Mouse (Mus musculus): ENCODE measurements around the gene Ube2cbp. TPM values are rescaled to one million over a fixed set of nuclear protein-coding genes. Genes with fewer than 3 reads are reported as not detected.

The Ube2cbp gene
- polyA plus RNA-seq, 1 experiment from 2014 or later, result 4.1 TPM

- WGBS, result 71% methylated on average over 5 of the region's 5 CpGs
- no peak for ATAC-seq (replicated peaks; ENCODE audit: extremely low read depth, insufficient read depth, low FRiP score)
Observed at GRCm38 (mm10) chr9:86476763-86477162, 12.0 kb upstream of the Ube2cbp start.

GRCm38 (mm10) chr9:86475956-86476355 is 11.2 kb upstream of the Ube2cbp start:
- Histone ChIP-seq H3K4me3 (ENCODE audit: low read length) (no peak overlapping the region), H3K9ac (ENCODE audit: low read length) (no peak overlapping the region), H3K4me1 (ENCODE audit: control insufficient read depth, insufficient read depth, low read length) (peaks cover 9% of the 10 kb centered on the region), H3K9me3 (replicated peaks; ENCODE audit: control insufficient read depth, low read length) (no peaks in the 10 kb centered on the region), H3K36me3 (ENCODE audit: control insufficient read depth, insufficient read depth) (no peaks in the 10 kb centered on the region), H3K4me2 (ENCODE audit: low read depth, low read length) (no peak overlapping the region), H3K27ac (ENCODE audit: low read length) (no peak overlapping the region), H3K27me3 (ENCODE audit: control insufficient read depth, insufficient read depth, low read length) (no peaks in the 10 kb centered on the region)
- ATAC-seq (replicated peaks; ENCODE audit: extremely low read depth, insufficient read depth, low FRiP score), result no peak
- WGBS, result 89% methylated on average over 4 of the region's 4 CpGs

More at GRCm38 (mm10) chr9:86476763-86477162, 12.0 kb upstream of the Ube2cbp start:
- Histone ChIP-seq H3K36me3 (ENCODE audit: control insufficient read depth, insufficient read depth) (no peaks in the 10 kb centered on the region), H3K9me3 (replicated peaks; ENCODE audit: control insufficient read depth, low read length) (no peaks in the 10 kb centered on the region), H3K4me3 (ENCODE audit: low read length) (no peak overlapping the region), H3K4me2 (ENCODE audit: low read depth, low read length) (no peak overlapping the region), H3K4me1 (ENCODE audit: control insufficient read depth, insufficient read depth, low read length) (peaks cover 9% of the 10 kb centered on the region), H3K27me3 (ENCODE audit: control insufficient read depth, insufficient read depth, low read length) (no peaks in the 10 kb centered on the region), H3K9ac (ENCODE audit: low read length) (no peak overlapping the region), H3K27ac (ENCODE audit: low read length) (no peak overlapping the region)

GRCm38 (mm10) chr9:86466990-86467870 is 2.5 kb upstream of the Ube2cbp start, which contains the start of gene Dop1a:
Dop1a (plus strand) TSS chr9:86467154.
- Histone ChIP-seq H3K9me3 (replicated peaks; ENCODE audit: control insufficient read depth, low read length) (no peaks in the 10 kb centered on the region), H3K4me1 (ENCODE audit: control insufficient read depth, insufficient read depth, low read length) (peaks cover 7% of the 10 kb centered on the region), H3K4me3 (ENCODE audit: low read length) (peak within 1 kb of the TSS; percentile 89), H3K4me2 (ENCODE audit: low read depth, low read length) (peak within 1 kb of the TSS; percentile 63), H3K9ac (ENCODE audit: low read length) (peak within 1 kb of the TSS; percentile 93), H3K27ac (ENCODE audit: low read length) (peak within 1 kb of the TSS; percentile 66), H3K36me3 (ENCODE audit: control insufficient read depth, insufficient read depth) (no peaks in the 10 kb centered on the region), H3K27me3 (ENCODE audit: control insufficient read depth, insufficient read depth, low read length) (0 out of 2 replicates have a peak, but pooled peaks cover 3% of the 10 kb centered on the region)
- ATAC-seq (replicated peaks; ENCODE audit: extremely low read depth, insufficient read depth, low FRiP score), result peak; percentile 92
- WGBS, result under 1% methylated on average over 93 of the region's 93 CpGs

GRCm38 (mm10) chr9:86453626-86454025 is 11.1 kb downstream of the Ube2cbp start:
- H3K4me2 ChIP-seq (ENCODE audit: low read depth, low read length), result no peak overlapping the region
- H3K36me3 ChIP-seq (ENCODE audit: control insufficient read depth, insufficient read depth), result no peaks in the 10 kb centered on the region
- ATAC-seq (replicated peaks; ENCODE audit: extremely low read depth, insufficient read depth, low FRiP score), result no peak
- H3K9me3 ChIP-seq (replicated peaks; ENCODE audit: control insufficient read depth, low read length), result no peaks in the 10 kb centered on the region
- H3K9ac ChIP-seq (ENCODE audit: low read length), result no peak overlapping the region
- no peak overlapping the region for H3K27ac ChIP-seq (ENCODE audit: low read length)
- 73% methylated on average over 3 of the region's 3 CpGs for WGBS
- no peak overlapping the region for H3K4me3 ChIP-seq (ENCODE audit: low read length)
- H3K4me1 ChIP-seq (ENCODE audit: control insufficient read depth, insufficient read depth, low read length), result no peaks in the 10 kb centered on the region
- H3K27me3 ChIP-seq (ENCODE audit: control insufficient read depth, insufficient read depth, low read length), result no peaks in the 10 kb centered on the region

DNA sequence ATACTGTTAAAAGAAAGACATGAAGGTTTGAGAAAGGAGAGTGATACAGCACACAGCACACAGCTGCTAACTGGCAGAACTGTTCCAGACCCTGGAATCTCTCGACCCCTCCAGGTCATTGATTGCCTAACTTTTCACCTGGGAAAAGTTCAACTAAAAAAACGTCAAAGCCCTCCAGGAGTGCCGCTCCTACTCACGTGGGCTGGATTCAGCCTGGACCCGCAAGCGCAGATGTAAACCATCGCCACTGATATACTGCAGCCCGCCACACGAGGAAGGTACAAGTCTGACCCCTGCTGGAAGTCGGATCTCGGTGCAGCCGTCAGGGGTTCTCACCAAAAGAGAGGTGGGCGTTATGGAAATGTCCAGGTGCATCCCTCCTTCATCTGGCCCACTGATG is 13.1 kb downstream of the Ube2cbp start:
- no peak overlapping the region for H3K9ac ChIP-seq (ENCODE audit: low read length)
- under 1% methylated on average over 13 of the region's 13 CpGs for WGBS

GRCm38 (mm10) chr9:86451094-86451493 is 13.7 kb downstream of the Ube2cbp start:
- no peak for ATAC-seq (replicated peaks; ENCODE audit: extremely low read depth, insufficient read depth, low FRiP score)
- no peaks in the 10 kb centered on the region for H3K4me1 ChIP-seq (ENCODE audit: control insufficient read depth, insufficient read depth, low read length)
- 60% methylated on average over 6 of the region's 6 CpGs for WGBS
- H3K4me2 ChIP-seq (ENCODE audit: low read depth, low read length), result no peak overlapping the region
- no peaks in the 10 kb centered on the region for H3K27me3 ChIP-seq (ENCODE audit: control insufficient read depth, insufficient read depth, low read length)
- no peaks in the 10 kb centered on the region for H3K9me3 ChIP-seq (replicated peaks; ENCODE audit: control insufficient read depth, low read length)
- H3K36me3 ChIP-seq (ENCODE audit: control insufficient read depth, insufficient read depth), result no peaks in the 10 kb centered on the region
- H3K9ac ChIP-seq (ENCODE audit: low read length), result no peak overlapping the region
- H3K27ac ChIP-seq (ENCODE audit: low read length), result no peak overlapping the region
- no peak overlapping the region for H3K4me3 ChIP-seq (ENCODE audit: low read length)

More for the DNA sequence above, 13.1 kb downstream of the Ube2cbp start:
- Histone ChIP-seq H3K4me2 (ENCODE audit: low read depth, low read length) (peak overlapping the region; percentile 65), H3K4me3 (ENCODE audit: low read length) (peak overlapping the region; percentile 31; the same call in 1 of the 2 replicates), H3K27ac (ENCODE audit: low read length) (no peak overlapping the region), H3K9me3 (replicated peaks; ENCODE audit: control insufficient read depth, low read length) (no peaks in the 10 kb centered on the region), H3K4me1 (ENCODE audit: control insufficient read depth, insufficient read depth, low read length) (no peaks in the 10 kb centered on the region), H3K27me3 (ENCODE audit: control insufficient read depth, insufficient read depth, low read length) (no peaks in the 10 kb centered on the region), H3K36me3 (ENCODE audit: control insufficient read depth, insufficient read depth) (no peaks in the 10 kb centered on the region)
- peak; percentile 60; the same call in 1 of the 2 replicates for ATAC-seq (replicated peaks; ENCODE audit: extremely low read depth, insufficient read depth, low FRiP score)

DNA sequence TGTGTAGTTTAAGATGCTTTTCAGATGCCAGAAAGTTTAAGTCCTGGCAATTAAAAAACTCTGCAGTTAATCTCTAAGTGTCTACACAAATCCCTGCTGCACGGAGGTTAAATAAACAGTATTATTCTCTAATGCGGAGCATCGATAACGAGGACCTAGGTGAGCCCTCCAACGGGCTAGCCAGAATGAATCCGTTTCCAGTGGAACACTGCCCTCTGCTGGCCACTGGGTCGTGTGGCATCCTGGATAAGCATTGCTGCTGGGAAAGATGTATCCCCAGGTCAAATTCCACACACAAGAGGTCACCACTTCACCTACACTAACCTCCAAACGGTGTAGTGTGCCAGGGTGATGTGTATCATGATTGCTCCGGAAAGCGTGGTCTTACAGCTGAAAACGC is 15.2 kb downstream of the Ube2cbp start:
- H3K4me2 ChIP-seq (ENCODE audit: low read depth, low read length), result peak overlapping the region; percentile 19; the same call in 1 of the 2 replicates
- no peaks in the 10 kb centered on the region for H3K9me3 ChIP-seq (replicated peaks; ENCODE audit: control insufficient read depth, low read length)
- H3K4me1 ChIP-seq (ENCODE audit: control insufficient read depth, insufficient read depth, low read length), result no peaks in the 10 kb centered on the region
- H3K27me3 ChIP-seq (ENCODE audit: control insufficient read depth, insufficient read depth, low read length), result no peaks in the 10 kb centered on the region
- no peak overlapping the region for H3K27ac ChIP-seq (ENCODE audit: low read length)
- H3K9ac ChIP-seq (ENCODE audit: low read length), result no peak overlapping the region
- no peak for ATAC-seq (replicated peaks; ENCODE audit: extremely low read depth, insufficient read depth, low FRiP score)
- H3K36me3 ChIP-seq (ENCODE audit: control insufficient read depth, insufficient read depth), result no peaks in the 10 kb centered on the region
- H3K4me3 ChIP-seq (ENCODE audit: low read length), result no peak overlapping the region
- WGBS, result 5% methylated on average over 11 of the region's 11 CpGs

- Histone ChIP-seq H3K4me1 (ENCODE audit: control insufficient read depth, insufficient read depth, low read length) (no peaks in the 10 kb centered on the region), H3K4me3 (ENCODE audit: low read length) (no peak overlapping the region), H3K9ac (ENCODE audit: low read length) (no peak overlapping the region), H3K27me3 (ENCODE audit: control insufficient read depth, insufficient read depth, low read length) (no peaks in the 10 kb centered on the region), H3K27ac (ENCODE audit: low read length) (no peak overlapping the region), H3K9me3 (replicated peaks; ENCODE audit: control insufficient read depth, low read length) (no peaks in the 10 kb centered on the region), H3K4me2 (ENCODE audit: low read depth, low read length) (no peak overlapping the region), H3K36me3 (ENCODE audit: control insufficient read depth, insufficient read depth) (no peaks in the 10 kb centered on the region)
- WGBS, result 74% methylated on average over 8 of the region's 8 CpGs
- ATAC-seq (replicated peaks; ENCODE audit: extremely low read depth, insufficient read depth, low FRiP score), result no peak
Observed at GRCm38 (mm10) chr9:86447431-86447830, 17.3 kb downstream of the Ube2cbp start.

- 67% methylated on average over 7 of the region's 7 CpGs for WGBS
- H3K27ac ChIP-seq (ENCODE audit: low read length), result no peak overlapping the region
Observed at GRCm38 (mm10) chr9:86446847-86447246, 17.9 kb downstream of the Ube2cbp start.

More at GRCm38 (mm10) chr9:86446847-86447246, 17.9 kb downstream of the Ube2cbp start:
- Histone ChIP-seq H3K9me3 (replicated peaks; ENCODE audit: control insufficient read depth, low read length) (no peaks in the 10 kb centered on the region), H3K4me3 (ENCODE audit: low read length) (no peak overlapping the region), H3K36me3 (ENCODE audit: control insufficient read depth, insufficient read depth) (no peaks in the 10 kb centered on the region), H3K27me3 (ENCODE audit: control insufficient read depth, insufficient read depth, low read length) (no peaks in the 10 kb centered on the region), H3K4me2 (ENCODE audit: low read depth, low read length) (no peak overlapping the region), H3K9ac (ENCODE audit: low read length) (no peak overlapping the region), H3K4me1 (ENCODE audit: control insufficient read depth, insufficient read depth, low read length) (no peaks in the 10 kb centered on the region)
- ATAC-seq (replicated peaks; ENCODE audit: extremely low read depth, insufficient read depth, low FRiP score), result no peak

All from heart, embryonic 16.5 days (tissue).